Mouse (Mus musculus): ENCODE results near the gene Vrtn.

The Vrtn gene

DNA sequence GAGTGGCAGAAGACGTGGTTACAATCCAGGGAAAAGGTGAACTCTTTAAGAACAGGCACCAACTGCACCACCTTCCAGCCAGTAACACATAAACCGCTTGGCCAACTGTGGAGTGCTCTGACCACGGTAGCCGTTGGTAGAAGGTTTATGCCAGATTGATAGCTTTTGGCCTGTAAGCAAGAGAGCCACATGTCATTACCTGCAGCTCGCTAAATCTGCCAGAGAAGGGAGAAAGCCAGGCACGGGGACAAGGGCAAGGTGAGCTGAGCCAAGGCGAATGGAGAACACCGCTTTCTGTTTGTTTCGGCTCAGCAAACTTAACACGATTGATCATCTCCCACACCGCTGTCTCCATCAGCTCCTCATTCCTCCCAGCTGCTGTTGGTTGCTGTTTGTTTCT, 48.2 kb downstream of the Vrtn start:
- no peak for DNase-seq (ENCODE audit: low spot score)

- DNase-seq (ENCODE audit: low spot score) = no peak
Measured at GRCm38 (mm10) chr12:84691347-84691746, 50.5 kb downstream of the Vrtn start.

DNA sequence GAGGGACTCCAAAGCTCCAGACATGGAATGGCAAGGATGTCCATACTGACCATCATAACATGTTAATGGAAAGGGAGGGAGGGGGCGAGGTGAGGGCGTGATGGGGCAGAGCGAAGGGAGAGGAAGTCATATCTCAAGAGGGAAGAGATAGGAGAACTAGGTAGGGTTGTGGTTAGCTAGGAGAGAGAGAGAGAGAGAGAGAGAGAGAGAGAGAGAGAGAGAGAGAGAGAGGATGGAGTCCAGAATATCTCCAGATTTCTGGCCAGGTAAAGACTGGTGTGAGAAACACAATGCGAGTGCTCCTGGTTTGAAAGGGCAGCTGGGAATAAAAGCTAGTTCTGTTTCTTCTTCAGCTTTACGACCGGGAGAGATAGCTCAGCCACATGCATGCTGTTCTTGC, 51.3 kb downstream of the Vrtn start:
- no peak for DNase-seq (ENCODE audit: low spot score)

- peak; percentile 7 for DNase-seq (ENCODE audit: low spot score)
Measured at GRCm38 (mm10) chr12:84698319-84699081, 57.7 kb downstream of the Vrtn start, which contains the start of gene Syndig1l. Gene Syndig1l, minus strand, starts transcription at chr12:84698831.

Measured in T-cell, adult 2 months (primary cell).